Mouse (Mus musculus) embryonic facial prominence, embryonic 15.5 days (tissue): ENCODE measurements around the gene Cog5. TPM values are rescaled to one million over a fixed set of nuclear protein-coding genes. Genes with fewer than 3 reads are reported as not detected.

Experiments
- ATAC-seq: fragments of 200-750 bp; cut with Nextera tagmentation; 2 replicates; pipeline ENCODE4 v1.8.0; 2017; ENCODE audit warnings: low read depth, moderate TSS enrichment; ENCODE audit not compliant: insufficient number of reproducible peaks, low FRiP score, low TSS enrichment
- H3K27ac ChIP-seq: fragments of 300-500 bp; sonication (generic); replicated peaks from 2 replicates; pipeline ENCODE4 v1.5.1; 2015; ENCODE audit warnings: mild to moderate bottlenecking, inconsistent platforms
- H3K27me3 ChIP-seq: fragments of 300-500 bp; sonication (generic); 2 replicates; pipeline ENCODE4 v1.6.1; 2015; ENCODE audit warnings: inconsistent platforms
- H3K36me3 ChIP-seq: fragments of 300-500 bp; sonication (generic); 2 replicates; pipeline ENCODE4 v1.6.1; 2015; ENCODE audit warnings: mild to moderate bottlenecking, inconsistent platforms
- H3K4me1 ChIP-seq: fragments of 300-500 bp; sonication (generic); 2 replicates; pipeline ENCODE4 v1.6.1; 2015; ENCODE audit warnings: inconsistent platforms
- H3K4me2 ChIP-seq: fragments of 300-500 bp; sonication (generic); replicated peaks from 2 replicates; pipeline ENCODE4 v1.6.1; 2015; ENCODE audit warnings: mild to moderate bottlenecking, inconsistent platforms
- H3K4me3 ChIP-seq: fragments of 300-500 bp; sonication (generic); replicated peaks from 2 replicates; pipeline ENCODE4 v1.5.1; 2015; ENCODE audit warnings: mild to moderate bottlenecking, inconsistent platforms
- H3K9ac ChIP-seq: fragments of 300-500 bp; sonication (generic); 2 replicates; pipeline ENCODE4 v1.6.1; 2015; ENCODE audit warnings: inconsistent platforms
- H3K9me3 ChIP-seq: fragments of 300-500 bp; sonication (generic); replicated peaks from 2 replicates; pipeline ENCODE4 v1.6.1; 2016; ENCODE audit warnings: inconsistent platforms
- WGBS: fragments of 180-500 bp; shearing (Covaris S2); methylation state at CpG from one replicate; pipeline ENCODE4 v1.1.7; 2015; 5-methylcytosine and 5-hydroxymethylcytosine counted together
- polyA plus RNA-seq: library from polyadenylated mRNA; unstranded; fragments of >200 nt; fragmentation: Nextera tagmentation; extraction: Ambion mirVana; gene quantifications from 2 replicates; pipeline ENCODE4 v1.2.1, GENCODE M21; 2015

Gene Cog5
- polyA plus RNA-seq, 1 experiment from 2014 or later: 27.6 TPM

- ATAC-seq: no peak
- no peaks in the 10 kb centered on the region for H3K27me3 ChIP-seq
- H3K27ac ChIP-seq: no peak overlapping the region
- H3K4me3 ChIP-seq: no peak overlapping the region
- no peak overlapping the region for H3K9ac ChIP-seq
- no peaks in the 10 kb centered on the region for H3K9me3 ChIP-seq
- H3K4me1 ChIP-seq: peaks cover 5% of the 10 kb centered on the region; the same call in 1 of the 2 replicates
- 70% methylated on average over 6 of the region's 6 CpGs for WGBS
- no peak overlapping the region for H3K4me2 ChIP-seq
- H3K36me3 ChIP-seq: no peaks in the 10 kb centered on the region
These were observed 55.0 kb downstream of the Cog5 start for GRCm38 (mm10) chr12:31709665-31710064.

- Histone ChIP-seq H3K27me3 (no peaks in the 10 kb centered on the region), H3K27ac (no peak overlapping the region), H3K9me3 (no peaks in the 10 kb centered on the region), H3K9ac (no peak overlapping the region), H3K4me1 (peaks cover 5% of the 10 kb centered on the region; the same call in 1 of the 2 replicates), H3K4me2 (no peak overlapping the region), H3K36me3 (no peaks in the 10 kb centered on the region), H3K4me3 (no peak overlapping the region)
- WGBS: 29% methylated on average over 5 of the region's 5 CpGs
- no peak for ATAC-seq
These were observed 57.6 kb downstream of the Cog5 start for GRCm38 (mm10) chr12:31712233-31712632.

- Histone ChIP-seq H3K4me3 (no peak overlapping the region), H3K4me2 (no peak overlapping the region), H3K27me3 (no peaks in the 10 kb centered on the region), H3K4me1 (peaks cover 5% of the 10 kb centered on the region; the same call in 1 of the 2 replicates), H3K27ac (no peak overlapping the region), H3K9me3 (no peaks in the 10 kb centered on the region), H3K36me3 (no peaks in the 10 kb centered on the region), H3K9ac (no peak overlapping the region)
- no peak for ATAC-seq
- 72% methylated on average over 4 of the region's 4 CpGs for WGBS
These were observed 58.1 kb downstream of the Cog5 start for GRCm38 (mm10) chr12:31712727-31713126.

GRCm38 (mm10) chr12:31713600-31713999 lies 58.9 kb downstream of the Cog5 start, which contains the start of gene Gpr22:
Gene Gpr22, minus strand, starts transcription at chr12:31713947.
- H3K4me2 ChIP-seq: peak within 1 kb of the TSS; percentile 15; the same call in 1 of the 2 replicates
- no peak for ATAC-seq
- no peaks in the 10 kb centered on the region for H3K27me3 ChIP-seq
- peaks cover 5% of the 10 kb centered on the region; the same call in 1 of the 2 replicates for H3K4me1 ChIP-seq
- H3K36me3 ChIP-seq: no peaks in the 10 kb centered on the region
- H3K9me3 ChIP-seq: no peaks in the 10 kb centered on the region
- H3K9ac ChIP-seq: no peak within 1 kb of the TSS
- H3K27ac ChIP-seq: no peak within 1 kb of the TSS
- WGBS: 21% methylated on average over 6 of the region's 6 CpGs
- 0 out of 2 replicates have a peak within 1 kb of the TSS, but pooled peaks have one; percentile 4 for H3K4me3 ChIP-seq

GRCm38 (mm10) chr12:31714070-31714469 lies 59.4 kb downstream of the Cog5 start:
- H3K4me2 ChIP-seq: no peak overlapping the region
- WGBS: 78% methylated on average over 3 of the region's 3 CpGs
- ATAC-seq: no peak

GRCm38 (mm10) chr12:31719586-31720275 lies 65.1 kb downstream of the Cog5 start:
- Histone ChIP-seq H3K27me3 (no peaks in the 10 kb centered on the region), H3K4me1 (0 out of 2 replicates have a peak, but pooled peaks cover 6% of the 10 kb centered on the region), H3K4me2 (no peak overlapping the region), H3K27ac (no peak overlapping the region), H3K9me3 (no peaks in the 10 kb centered on the region), H3K36me3 (no peaks in the 10 kb centered on the region), H3K4me3 (no peak overlapping the region), H3K9ac (no peak overlapping the region)
- no peak for ATAC-seq
- WGBS: 81% methylated on average over 1 of the region's 1 CpGs

More at GRCm38 (mm10) chr12:31714070-31714469, 59.4 kb downstream of the Cog5 start:
- Histone ChIP-seq H3K9ac (no peak overlapping the region), H3K9me3 (no peaks in the 10 kb centered on the region), H3K4me3 (no peak overlapping the region), H3K36me3 (no peaks in the 10 kb centered on the region), H3K27ac (no peak overlapping the region), H3K27me3 (no peaks in the 10 kb centered on the region), H3K4me1 (peaks cover 8% of the 10 kb centered on the region; the same call in 1 of the 2 replicates)

GRCm38 (mm10) chr12:31724576-31724975 lies 69.9 kb downstream of the Cog5 start:
- H3K9me3 ChIP-seq: no peaks in the 10 kb centered on the region
- 80% methylated on average over 3 of the region's 3 CpGs for WGBS
- H3K36me3 ChIP-seq: no peaks in the 10 kb centered on the region
- H3K27me3 ChIP-seq: no peaks in the 10 kb centered on the region
- no peak overlapping the region for H3K9ac ChIP-seq
- ATAC-seq: no peak
- no peak overlapping the region for H3K4me3 ChIP-seq
- H3K27ac ChIP-seq: no peak overlapping the region
- no peaks in the 10 kb centered on the region for H3K4me1 ChIP-seq
- no peak overlapping the region for H3K4me2 ChIP-seq

- no peak overlapping the region for H3K27ac ChIP-seq
- no peaks in the 10 kb centered on the region for H3K9me3 ChIP-seq
- no peaks in the 10 kb centered on the region for H3K27me3 ChIP-seq
- H3K4me3 ChIP-seq: no peak overlapping the region
- no peak overlapping the region for H3K9ac ChIP-seq
- H3K4me2 ChIP-seq: no peak overlapping the region
- WGBS: 84% methylated on average over 12 of the region's 12 CpGs
- ATAC-seq: no peak
- no peaks in the 10 kb centered on the region for H3K36me3 ChIP-seq
- H3K4me1 ChIP-seq: no peaks in the 10 kb centered on the region
These were observed 71.0 kb downstream of the Cog5 start for GRCm38 (mm10) chr12:31725511-31726275.

GRCm38 (mm10) chr12:31726707-31727106 lies 72.0 kb downstream of the Cog5 start:
- Histone ChIP-seq H3K9ac (no peak overlapping the region), H3K9me3 (no peaks in the 10 kb centered on the region), H3K4me1 (no peaks in the 10 kb centered on the region), H3K27me3 (no peaks in the 10 kb centered on the region), H3K27ac (no peak overlapping the region), H3K36me3 (no peaks in the 10 kb centered on the region), H3K4me3 (no peak overlapping the region), H3K4me2 (no peak overlapping the region)
- ATAC-seq: no peak
- WGBS: 50% methylated on average over 1 of the region's 1 CpGs

- Histone ChIP-seq H3K4me1 (no peaks in the 10 kb centered on the region), H3K4me2 (no peak overlapping the region), H3K4me3 (no peak overlapping the region), H3K27ac (no peak overlapping the region), H3K9ac (no peak overlapping the region), H3K9me3 (no peaks in the 10 kb centered on the region), H3K27me3 (no peaks in the 10 kb centered on the region), H3K36me3 (no peaks in the 10 kb centered on the region)
- 92% methylated on average over 1 of the region's 1 CpGs for WGBS
- ATAC-seq: no peak
These were observed 75.5 kb downstream of the Cog5 start for GRCm38 (mm10) chr12:31730126-31730525.

GRCm38 (mm10) chr12:31734616-31735015 lies 79.9 kb downstream of the Cog5 start:
- Histone ChIP-seq H3K4me3 (no peak overlapping the region), H3K9ac (no peak overlapping the region), H3K9me3 (no peaks in the 10 kb centered on the region), H3K27ac (no peak overlapping the region), H3K36me3 (no peaks in the 10 kb centered on the region), H3K4me2 (no peak overlapping the region), H3K27me3 (no peaks in the 10 kb centered on the region), H3K4me1 (no peaks in the 10 kb centered on the region)
- no peak for ATAC-seq
- 69% methylated on average over 2 of the region's 2 CpGs for WGBS
